Mouse (Mus musculus) hindbrain, embryonic 15.5 days (tissue): ENCODE data around the gene Rnf157. TPM values are rescaled to one million over a fixed set of nuclear protein-coding genes. Genes with fewer than 3 reads are reported as not detected.
"Not testable (repeated sequence)": the region's sequence is repeated elsewhere in the genome, so short reads cannot be mapped to it uniquely, and the experiment has no call there.

Source experiments
- ATAC-seq: fragments of 200-750 bp; cut with Nextera tagmentation; 2 replicates; pipeline ENCODE4 v1.8.0; 2017; ENCODE audit warnings: low read depth, moderate number of reproducible peaks, moderate TSS enrichment; ENCODE audit not compliant: low FRiP score
- H3K27ac ChIP-seq: fragments of 300-500 bp; sonication (generic); replicated peaks from 2 replicates; pipeline ENCODE4 v1.5.1; 2015; ENCODE audit warnings: mild to moderate bottlenecking, inconsistent platforms
- H3K27me3 ChIP-seq: fragments of 300-500 bp; sonication (generic); 2 replicates; pipeline ENCODE4 v1.6.1; 2015; ENCODE audit warnings: control low read depth, inconsistent platforms
- H3K36me3 ChIP-seq: fragments of 300-500 bp; sonication (generic); 2 replicates; pipeline ENCODE4 v1.6.1; 2015; ENCODE audit warnings: control low read depth, inconsistent platforms
- H3K4me1 ChIP-seq: fragments of 300-500 bp; sonication (generic); replicated peaks from 2 replicates; pipeline ENCODE4 v1.6.1; 2015; ENCODE audit warnings: control low read depth, inconsistent platforms
- H3K4me2 ChIP-seq: fragments of 300-500 bp; sonication (generic); 2 replicates; pipeline ENCODE4 v1.6.1; 2015; ENCODE audit warnings: moderate library complexity, mild to moderate bottlenecking, inconsistent platforms
- H3K4me3 ChIP-seq: fragments of 300-500 bp; sonication (generic); 2 replicates; pipeline ENCODE4 v1.5.1; 2015; ENCODE audit warnings: mild to moderate bottlenecking, inconsistent platforms
- H3K9ac ChIP-seq: fragments of 300-500 bp; sonication (generic); 2 replicates; pipeline ENCODE4 v1.6.1; 2015; ENCODE audit warnings: inconsistent platforms
- H3K9me3 ChIP-seq: fragments of 300-500 bp; sonication (generic); 2 replicates; pipeline ENCODE4 v1.6.1; 2016; ENCODE audit warnings: control low read depth, inconsistent platforms
- WGBS: fragments of 180-500 bp; shearing (Covaris S2); methylation state at CpG from one replicate; pipeline ENCODE4 v1.1.7; 2015; 5-methylcytosine and 5-hydroxymethylcytosine counted together
- polyA plus RNA-seq: library from polyadenylated mRNA; unstranded; fragments of >200 nt; fragmentation: Nextera tagmentation; extraction: Ambion mirVana; gene quantifications from 2 replicates; pipeline ENCODE4 v1.2.1, GENCODE M21; 2015

Rnf157 gene
- polyA plus RNA-seq, 1 experiment from 2014 or later: 78.1 TPM

- Histone ChIP-seq H3K27me3 (no peaks in the 10 kb centered on the region), H3K4me1 (no peaks in the 10 kb centered on the region), H3K4me3 (no peak overlapping the region), H3K27ac (no peak overlapping the region), H3K4me2 (no peak overlapping the region), H3K36me3 (no peaks in the 10 kb centered on the region), H3K9me3 (no peaks in the 10 kb centered on the region), H3K9ac (no peak overlapping the region)
- 90% methylated on average over 2 of the region's 2 CpGs for WGBS
- no peak for ATAC-seq
Measured at GRCm38 (mm10) chr11:116422562-116422961, 9.7 kb upstream of the Rnf157 start.

DNA sequence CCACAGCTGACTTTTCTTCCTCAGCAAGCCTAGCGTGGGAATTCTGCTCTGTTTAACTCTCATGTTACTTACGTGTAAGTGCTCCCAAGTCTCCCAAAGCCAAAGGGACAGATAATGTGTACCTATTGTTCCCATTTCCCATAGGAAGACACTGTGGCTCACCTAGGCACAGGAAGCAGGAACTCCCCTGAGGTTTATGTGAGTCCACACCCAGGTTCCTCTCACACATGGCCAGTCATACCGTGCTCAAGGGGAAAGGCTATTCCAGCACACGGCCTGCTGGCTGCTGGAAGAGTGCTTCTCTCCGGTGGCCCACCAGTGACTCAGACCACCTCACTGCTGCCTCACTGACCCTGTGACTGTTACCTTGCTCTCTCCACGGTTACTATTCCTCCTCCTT lies 8.3 kb upstream of the Rnf157 start:
- 80% methylated on average over 6 of the region's 6 CpGs for WGBS
- no peaks in the 10 kb centered on the region for H3K4me1 ChIP-seq
- H3K27me3 ChIP-seq: no peaks in the 10 kb centered on the region
- no peak overlapping the region for H3K27ac ChIP-seq
- ATAC-seq: no peak
- H3K4me2 ChIP-seq: no peak overlapping the region
- H3K9me3 ChIP-seq: no peaks in the 10 kb centered on the region
- no peak overlapping the region for H3K4me3 ChIP-seq
- no peak overlapping the region for H3K9ac ChIP-seq
- no peaks in the 10 kb centered on the region for H3K36me3 ChIP-seq

DNA sequence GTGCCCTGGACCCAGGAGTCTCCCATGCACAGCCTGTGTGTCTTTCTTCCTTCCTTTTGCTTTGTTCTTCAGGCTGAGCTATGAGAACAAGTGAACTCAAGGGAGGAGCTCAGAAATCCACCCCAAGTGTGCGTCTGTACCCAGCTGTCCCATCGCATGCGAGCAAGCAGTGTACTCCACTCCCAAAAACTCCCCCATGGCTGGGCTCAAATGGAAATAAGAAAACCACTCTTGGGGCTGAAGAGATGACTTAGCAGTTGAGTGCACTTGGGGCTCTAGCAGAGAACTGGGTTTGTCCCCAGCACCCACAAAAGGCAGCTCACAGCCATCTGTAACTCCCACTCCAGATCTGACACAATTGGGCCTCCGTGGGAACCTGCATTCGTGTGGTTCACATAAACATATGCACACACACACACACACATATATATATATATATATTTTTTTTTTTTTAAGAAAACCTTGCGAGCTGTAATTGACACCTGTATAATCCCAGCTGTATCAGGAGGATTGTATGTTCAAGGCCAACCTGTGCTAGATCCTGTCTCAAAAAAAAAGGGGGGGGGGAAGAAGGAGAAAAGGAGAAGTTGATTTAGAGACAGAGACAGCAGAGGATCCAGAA lies 6.1 kb upstream of the Rnf157 start:
- H3K4me2 ChIP-seq: no peak overlapping the region
- no peak overlapping the region for H3K4me3 ChIP-seq
- H3K9me3 ChIP-seq: no peaks in the 10 kb centered on the region
- H3K4me1 ChIP-seq: no peaks in the 10 kb centered on the region
- WGBS: 81% methylated on average over 6 of the region's 6 CpGs
- H3K27ac ChIP-seq: no peak overlapping the region
- no peaks in the 10 kb centered on the region for H3K36me3 ChIP-seq
- no peak overlapping the region for H3K9ac ChIP-seq
- no peak for ATAC-seq
- no peaks in the 10 kb centered on the region for H3K27me3 ChIP-seq

- no peak overlapping the region for H3K4me2 ChIP-seq
- ATAC-seq: no peak
- H3K27ac ChIP-seq: no peak overlapping the region
- WGBS: 10% methylated on average over 2 of the region's 2 CpGs
- H3K9ac ChIP-seq: no peak overlapping the region
- no peak overlapping the region for H3K4me3 ChIP-seq
- peaks cover 5% of the 10 kb centered on the region for H3K4me1 ChIP-seq
- H3K9me3 ChIP-seq: no peaks in the 10 kb centered on the region
- H3K27me3 ChIP-seq: no peaks in the 10 kb centered on the region
- H3K36me3 ChIP-seq: no peaks in the 10 kb centered on the region
Measured at GRCm38 (mm10) chr11:116418194-116418840, 5.5 kb upstream of the Rnf157 start.

DNA sequence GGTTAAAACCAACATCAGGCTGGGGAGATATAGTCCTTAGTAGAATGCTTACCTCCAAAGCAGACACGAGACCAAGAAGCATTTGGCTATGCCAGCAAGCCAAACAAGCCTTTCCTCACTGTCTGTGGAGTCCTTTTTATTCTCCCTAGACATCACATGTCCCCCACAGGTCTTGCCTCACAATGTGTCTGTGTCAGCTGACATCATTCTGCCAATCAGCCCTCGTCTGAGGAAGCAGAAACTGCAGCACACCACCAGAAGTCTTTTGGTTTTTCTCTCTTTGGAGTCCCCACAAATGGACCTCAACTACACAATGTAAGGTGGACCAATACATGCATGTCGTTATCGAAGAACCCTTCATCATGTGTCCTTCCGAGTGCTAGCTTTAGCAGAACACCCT lies 4.2 kb upstream of the Rnf157 start:
- Histone ChIP-seq H3K27me3 (no peaks in the 10 kb centered on the region), H3K4me1 (peaks cover 11% of the 10 kb centered on the region), H3K4me3 (no peak overlapping the region), H3K9ac (no peak overlapping the region), H3K36me3 (no peaks in the 10 kb centered on the region), H3K27ac (no peak overlapping the region), H3K9me3 (no peaks in the 10 kb centered on the region), H3K4me2 (no peak overlapping the region)
- WGBS: 89% methylated on average over 5 of the region's 5 CpGs
- ATAC-seq: no peak

DNA sequence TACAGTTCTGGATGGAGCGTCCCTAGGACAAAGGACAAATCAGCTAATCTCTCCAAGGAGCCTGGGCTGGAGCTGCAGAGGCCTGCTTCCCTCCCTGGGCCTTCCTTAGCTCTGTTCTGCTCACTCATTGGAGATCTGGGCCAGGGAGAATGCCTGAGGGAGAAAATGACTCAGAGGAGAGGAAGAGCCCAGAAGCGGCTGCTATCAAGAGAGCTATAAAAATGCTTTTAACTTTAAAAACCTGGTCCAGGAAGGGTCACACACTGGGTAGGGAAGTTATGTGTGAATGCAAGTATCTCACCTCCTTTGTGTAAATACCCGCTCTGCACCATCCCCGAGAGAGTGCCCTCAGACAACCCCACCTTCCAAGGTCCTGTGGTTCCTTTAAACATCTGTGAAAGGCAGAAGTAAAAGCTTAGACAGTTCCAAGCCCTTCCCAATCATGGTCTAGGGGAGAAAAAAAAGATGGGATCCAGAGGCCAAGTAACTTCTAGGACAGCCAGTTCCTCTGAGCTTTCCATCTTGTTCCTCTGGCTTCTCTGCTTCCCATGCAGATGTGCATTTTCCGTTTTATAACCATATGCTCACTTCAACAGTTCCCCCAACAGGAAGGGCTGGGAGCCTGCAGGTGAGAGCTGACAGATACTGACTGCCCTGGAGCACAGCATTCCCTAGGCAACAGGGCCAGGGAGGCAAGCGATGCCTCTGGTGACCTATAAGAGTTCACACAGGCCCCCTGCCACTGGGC lies 3.5 kb upstream of the Rnf157 start:
- Histone ChIP-seq H3K4me1 (peaks cover 17% of the 10 kb centered on the region), H3K4me2 (no peak overlapping the region), H3K9me3 (no peaks in the 10 kb centered on the region), H3K27me3 (no peaks in the 10 kb centered on the region), H3K36me3 (no peaks in the 10 kb centered on the region), H3K27ac (no peak overlapping the region), H3K4me3 (no peak overlapping the region), H3K9ac (no peak overlapping the region)
- 83% methylated on average over 6 of the region's 6 CpGs for WGBS
- ATAC-seq: no peak

DNA sequence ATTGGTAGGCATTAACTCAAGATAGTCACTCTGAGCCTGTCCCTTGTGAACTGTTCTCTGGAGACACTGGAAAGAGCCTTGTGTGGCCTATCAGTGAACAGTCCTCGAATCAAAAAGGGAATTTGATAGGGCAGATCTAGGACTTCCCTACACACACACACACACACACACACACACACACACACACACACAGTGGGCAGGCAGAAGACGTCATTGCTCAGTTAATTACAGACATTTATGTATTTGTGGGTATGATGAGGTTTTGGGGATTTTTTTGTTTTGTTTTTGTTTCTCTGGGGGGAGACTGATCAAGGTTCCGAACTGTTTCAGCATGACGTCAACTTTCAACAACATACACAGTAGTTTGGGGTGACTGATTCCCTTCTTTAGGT lies 795 bp upstream of the Rnf157 start:
- Histone ChIP-seq H3K9me3 (no peaks in the 10 kb centered on the region), H3K4me3 (peak overlapping the region; percentile 92), H3K9ac (peak overlapping the region; percentile 95), H3K27ac (peak overlapping the region; percentile 97), H3K27me3 (no peaks in the 10 kb centered on the region), H3K36me3 (no peaks in the 10 kb centered on the region), H3K4me1 (peaks cover 27% of the 10 kb centered on the region), H3K4me2 (peak overlapping the region; percentile 94)
- no peak; the same call in 1 of the 2 replicates for ATAC-seq
- 63% methylated on average over 4 of the region's 4 CpGs for WGBS

DNA sequence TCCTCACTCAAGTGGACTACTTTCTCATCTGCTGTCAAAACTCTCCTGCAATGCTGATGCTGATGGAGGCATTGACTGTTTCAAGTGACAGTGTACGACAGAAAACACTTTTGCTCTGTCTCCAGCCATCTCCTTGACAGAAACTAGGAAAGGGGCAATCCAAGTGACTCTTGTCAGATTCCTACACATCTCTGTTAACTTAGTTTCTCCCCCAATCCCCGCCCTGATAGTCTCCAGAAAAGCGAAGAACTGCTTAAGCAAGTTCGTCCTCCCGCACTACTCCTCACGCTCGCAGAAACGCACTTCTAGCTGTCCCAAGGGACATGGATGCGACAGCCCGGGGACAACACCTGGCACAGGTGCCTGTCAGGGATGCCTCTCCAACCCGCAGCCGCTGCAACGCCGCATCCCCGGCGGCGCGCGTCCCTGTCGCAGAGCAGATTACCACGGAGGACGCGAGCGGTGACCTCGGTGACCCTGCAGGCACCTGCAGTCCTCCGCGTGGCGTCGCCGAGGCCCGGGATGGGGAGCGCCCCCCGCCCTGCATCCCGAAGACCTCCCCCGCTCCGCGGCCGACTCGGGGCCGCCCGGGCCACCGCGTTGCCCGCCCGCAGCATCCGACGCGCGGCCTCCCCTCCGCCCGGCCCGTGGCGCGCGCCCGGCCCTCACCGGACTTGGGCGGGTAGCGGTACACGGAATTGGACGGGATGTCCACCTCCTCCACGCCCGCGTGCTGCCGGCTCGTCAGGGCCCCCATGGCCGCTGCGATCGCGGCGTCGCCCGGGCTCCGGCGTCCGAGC lies 604 bp downstream of the Rnf157 start:
- H3K9ac ChIP-seq: peak overlapping the region; percentile 95
- H3K27ac ChIP-seq: peak overlapping the region; percentile 97
- WGBS: under 1% methylated on average over 64 of the region's 76 CpGs
- no peaks in the 10 kb centered on the region for H3K27me3 ChIP-seq
- no peaks in the 10 kb centered on the region for H3K9me3 ChIP-seq
- peak overlapping the region; percentile 94 for H3K4me2 ChIP-seq
- peaks cover 27% of the 10 kb centered on the region for H3K4me1 ChIP-seq
- H3K36me3 ChIP-seq: no peaks in the 10 kb centered on the region
- peak overlapping the region; percentile 92 for H3K4me3 ChIP-seq
- peak; percentile 61 for ATAC-seq

DNA sequence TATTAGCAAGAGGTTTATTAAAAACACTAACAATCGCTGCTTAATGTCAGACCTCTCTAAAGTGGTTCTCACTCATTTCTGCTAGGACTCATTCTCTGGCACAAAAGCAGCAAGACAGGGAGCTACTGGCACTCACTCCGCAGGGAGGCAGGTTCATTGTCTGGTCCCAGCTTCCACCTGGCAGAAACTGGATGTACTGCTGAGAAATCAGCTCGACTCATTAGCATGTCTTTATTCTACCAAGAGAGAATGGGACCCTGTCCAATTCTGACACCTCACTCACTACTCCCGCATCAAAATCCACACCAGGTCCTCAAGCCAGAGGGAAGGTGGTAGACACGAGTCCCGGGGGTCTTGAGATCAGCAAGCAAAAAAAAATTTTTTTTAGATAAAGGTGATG lies 1.2 kb downstream of the Rnf157 start:
- no peak for ATAC-seq
- Histone ChIP-seq H3K9ac (peak overlapping the region; percentile 95), H3K9me3 (no peaks in the 10 kb centered on the region), H3K27ac (peak overlapping the region; percentile 97), H3K27me3 (no peaks in the 10 kb centered on the region), H3K4me3 (peak overlapping the region; percentile 92), H3K4me2 (peak overlapping the region; percentile 94), H3K4me1 (peaks cover 27% of the 10 kb centered on the region), H3K36me3 (no peaks in the 10 kb centered on the region)
- 7% methylated on average over 6 of the region's 6 CpGs for WGBS

DNA sequence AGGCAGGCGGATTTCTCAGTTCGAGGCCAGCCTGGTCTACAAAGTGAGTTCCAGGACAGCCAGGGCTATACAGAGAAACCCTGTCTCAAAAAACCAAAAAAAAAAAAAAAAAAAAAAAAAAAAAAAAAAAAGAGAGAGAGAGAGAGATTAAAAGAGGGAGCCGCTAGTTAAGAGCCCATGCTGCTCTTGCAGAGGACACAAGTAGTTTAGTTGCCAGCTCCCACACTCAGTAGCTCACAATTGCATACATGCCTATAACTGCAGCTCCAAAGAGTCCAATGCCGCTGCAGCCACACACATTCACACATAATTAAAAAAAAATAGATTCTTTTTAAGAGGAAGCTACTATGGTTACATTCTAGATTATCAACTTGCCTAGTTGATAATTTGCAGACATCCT lies 2.4 kb downstream of the Rnf157 start:
- not testable (repeated sequence) for H3K36me3 ChIP-seq, H3K27me3 ChIP-seq, H3K9ac ChIP-seq, H3K9me3 ChIP-seq, ATAC-seq, H3K27ac ChIP-seq
- H3K4me2 ChIP-seq: peak overlapping the region; percentile 94
- 0 out of 2 replicates have a peak overlapping the region, but pooled peaks have one; percentile 92 for H3K4me3 ChIP-seq
- H3K4me1 ChIP-seq: peaks cover 27% of the 10 kb centered on the region
- 96% methylated on average over 4 of the region's 4 CpGs for WGBS

DNA sequence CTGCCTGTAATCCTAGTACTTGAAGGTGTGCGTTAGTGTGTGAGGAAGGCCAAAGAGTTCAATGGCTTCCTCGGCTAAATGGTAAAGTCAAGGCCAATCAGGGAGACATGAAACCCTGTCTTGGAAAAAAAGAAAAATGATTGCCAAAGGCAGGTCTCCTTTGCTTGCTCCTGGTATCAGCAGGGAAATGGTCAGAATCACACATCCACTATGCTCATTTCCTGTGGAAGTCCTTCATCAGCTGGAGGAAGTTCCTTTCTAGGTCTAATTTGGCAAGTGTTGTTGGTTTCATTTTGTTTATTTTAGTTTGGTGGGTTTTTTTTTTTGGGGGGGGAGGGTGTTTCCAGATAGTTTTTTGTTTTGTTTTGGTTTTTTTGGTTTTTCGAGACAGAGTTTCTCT lies 3.8 kb downstream of the Rnf157 start:
- Histone ChIP-seq H3K27me3 (no peaks in the 10 kb centered on the region), H3K4me1 (peaks cover 27% of the 10 kb centered on the region), H3K4me3 (no peak overlapping the region), H3K36me3 (0 out of 2 replicates have a peak, but pooled peaks cover 4% of the 10 kb centered on the region), H3K9me3 (no peaks in the 10 kb centered on the region), H3K27ac (no peak overlapping the region), H3K4me2 (no peak overlapping the region), H3K9ac (no peak overlapping the region)
- ATAC-seq: no peak
- 92% methylated on average over 3 of the region's 3 CpGs for WGBS
